Mouse (Mus musculus): ENCODE measurements around the gene Prss53.

DNA sequence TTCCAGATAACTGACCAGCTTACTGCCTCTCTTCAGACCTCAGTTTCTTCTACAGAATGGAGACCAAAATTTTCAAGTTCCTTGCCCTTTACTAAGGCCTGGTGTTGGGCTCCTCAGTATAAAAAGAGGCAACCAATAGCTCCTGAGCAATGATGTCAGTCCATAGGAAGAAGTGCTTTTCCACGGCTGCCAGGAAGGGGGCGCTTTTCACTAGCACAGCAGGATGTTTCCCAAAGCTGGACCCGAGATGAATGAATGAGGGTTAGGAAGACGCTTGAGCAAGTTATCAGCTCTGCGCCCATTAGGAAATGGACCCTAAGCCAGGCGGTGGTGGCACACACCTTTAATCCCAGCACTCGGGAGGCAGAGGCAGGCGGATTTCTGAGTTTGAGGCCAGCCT lies 30.7 kb upstream of the Prss53 start:
- no peak for TF ChIP-seq POLR2A (IDR thresholded peaks at IDR 0.05; ENCODE audit: insufficient read length, low read depth)
- TF ChIP-seq MAX (IDR thresholded peaks at IDR 0.05; ENCODE audit: low read depth), result no peak
